Mouse (Mus musculus) cortical plate, adult 2 months (tissue): ENCODE data around the gene Cfap45. TPM values are rescaled to one million over a fixed set of nuclear protein-coding genes. Genes with fewer than 3 reads are reported as not detected.

Source experiments
- H3K27ac ChIP-seq: fragments of 200-500 bp; 2 replicates; pipeline ENCODE4 v1.5.1; 2012; ENCODE audit warnings: low read length, control low read depth, inconsistent platforms; ENCODE audit not compliant: insufficient read depth
- H3K4me1 ChIP-seq: fragments of 200-500 bp; 2 replicates; pipeline ENCODE4 v1.6.1; 2011; ENCODE audit warnings: low read length; ENCODE audit not compliant: control insufficient read depth, insufficient read depth
- H3K4me3 ChIP-seq: fragments of 200-500 bp; 2 replicates; pipeline ENCODE4 v1.5.1; 2011; ENCODE audit warnings: mild to moderate bottlenecking, low read length, control low read depth; ENCODE audit not compliant: insufficient read depth
- CTCF ChIP-seq: fragments of 200-500 bp; IDR thresholded peaks from 2 replicates; pipeline ENCODE4 v1.5.1; 2011; ENCODE audit warnings: mild to moderate bottlenecking, control low read depth, low read length; ENCODE audit not compliant: insufficient read depth; ENCODE audit errors: extremely low read depth
- POLR2A ChIP-seq: fragments of 200-500 bp; IDR thresholded peaks from 2 replicates; pipeline ENCODE4 v1.6.1; 2011; ENCODE audit warnings: mild to moderate bottlenecking, low read length, control low read depth; ENCODE audit not compliant: insufficient read depth; ENCODE audit errors: extremely low read depth
- polyA plus RNA-seq: library from polyadenylated mRNA; depleted of rRNA; stranded (reverse); fragments of >200 nt; gene quantifications from 2 replicates; pipeline ENCODE4 v1.2.3, GENCODE M21; 2012

The Cfap45 gene
- polyA plus RNA-seq, 1 experiment: 3.3 TPM

- no peak overlapping the region for H3K4me3 ChIP-seq
- H3K27ac ChIP-seq: no peak overlapping the region
- TF ChIP-seq POLR2A (no peak), CTCF (no peak)
Observed at GRCm38 (mm10) chr1:172540283-172540820, 19.8 kb downstream of the Cfap45 start.

GRCm38 (mm10) chr1:172546062-172546461, 25.5 kb downstream of the Cfap45 start:
- TF ChIP-seq CTCF: no peak
- TF ChIP-seq POLR2A: no peak
- H3K27ac ChIP-seq: no peak overlapping the region
- H3K4me3 ChIP-seq: no peak overlapping the region
- H3K4me1 ChIP-seq: no peaks in the 10 kb centered on the region

More at GRCm38 (mm10) chr1:172540283-172540820, 19.8 kb downstream of the Cfap45 start:
- H3K4me1 ChIP-seq: no peaks in the 10 kb centered on the region

- no peak overlapping the region for H3K4me3 ChIP-seq
- TF ChIP-seq CTCF: no peak
- no peak for TF ChIP-seq POLR2A
- no peak overlapping the region for H3K27ac ChIP-seq
- H3K4me1 ChIP-seq: no peaks in the 10 kb centered on the region
Observed at GRCm38 (mm10) chr1:172548501-172548900, 27.9 kb downstream of the Cfap45 start.

GRCm38 (mm10) chr1:172549314-172549713, 28.7 kb downstream of the Cfap45 start:
- no peak overlapping the region for H3K4me3 ChIP-seq
- H3K4me1 ChIP-seq: no peaks in the 10 kb centered on the region
- no peak overlapping the region for H3K27ac ChIP-seq
- TF ChIP-seq CTCF (no peak), POLR2A (no peak)

- Histone ChIP-seq H3K4me3 (peak overlapping the region; percentile 54), H3K27ac (no peak overlapping the region), H3K4me1 (no peaks in the 10 kb centered on the region)
- no peak for TF ChIP-seq POLR2A
- TF ChIP-seq CTCF: no peak
Observed at GRCm38 (mm10) chr1:172549717-172550116, 29.1 kb downstream of the Cfap45 start.

GRCm38 (mm10) chr1:172550551-172550951, 29.9 kb downstream of the Cfap45 start:
- TF ChIP-seq POLR2A (peak; percentile 48; the same call in 1 of the 2 replicates), CTCF (no peak)
- Histone ChIP-seq H3K4me3 (peak overlapping the region; percentile 54), H3K27ac (no peak overlapping the region), H3K4me1 (no peaks in the 10 kb centered on the region)

- peak overlapping the region; percentile 54 for H3K4me3 ChIP-seq
- no peak overlapping the region for H3K27ac ChIP-seq
- H3K4me1 ChIP-seq: no peaks in the 10 kb centered on the region
Observed at GRCm38 (mm10) chr1:172551009-172551408, 30.4 kb downstream of the Cfap45 start.

GRCm38 (mm10) chr1:172552623-172553022, 32.0 kb downstream of the Cfap45 start:
- Histone ChIP-seq H3K4me1 (no peaks in the 10 kb centered on the region), H3K4me3 (no peak overlapping the region), H3K27ac (no peak overlapping the region)
- TF ChIP-seq CTCF (no peak), POLR2A (no peak)

More at GRCm38 (mm10) chr1:172551009-172551408, 30.4 kb downstream of the Cfap45 start:
- TF ChIP-seq POLR2A (no peak), CTCF (no peak)

- no peak within 1 kb of the TSS for H3K4me3 ChIP-seq
Observed at GRCm38 (mm10) chr1:172555638-172556037, 35.0 kb downstream of the Cfap45 start, which contains the start of gene Vsig8. Vsig8 (plus strand) TSS chr1:172555938.

GRCm38 (mm10) chr1:172562641-172563464, 42.3 kb downstream of the Cfap45 start:
- Histone ChIP-seq H3K27ac (no peak overlapping the region; the same call in 1 of the 2 replicates), H3K4me3 (peak overlapping the region; percentile 72), H3K4me1 (0 out of 2 replicates have a peak, but pooled peaks cover 1% of the 10 kb centered on the region)
- TF ChIP-seq POLR2A: no peak
- TF ChIP-seq CTCF: peak; percentile 41; the same call in 1 of the 2 replicates

More at GRCm38 (mm10) chr1:172555638-172556037, 35.0 kb downstream of the Cfap45 start, which contains the start of gene Vsig8:
- Histone ChIP-seq H3K27ac (no peak within 1 kb of the TSS), H3K4me1 (no peaks in the 10 kb centered on the region)
- TF ChIP-seq POLR2A: no peak
- TF ChIP-seq CTCF: no peak
